Mouse (Mus musculus) bone marrow macrophage, adult 2 months (primary cell): ENCODE measurements around the gene Cdc14a.

Source experiments
- CTCF ChIP-seq: IDR thresholded peaks from 2 replicates; pipeline ENCODE4 v1.5.1; 2012; ENCODE audit warnings: low read depth, mild to moderate bottlenecking, low read length, moderate library complexity
- POLR2A ChIP-seq: IDR thresholded peaks from 2 replicates; pipeline ENCODE4 v1.6.1; 2012; ENCODE audit warnings: mild to moderate bottlenecking, low read depth, low read length, borderline replicate concordance

DNA sequence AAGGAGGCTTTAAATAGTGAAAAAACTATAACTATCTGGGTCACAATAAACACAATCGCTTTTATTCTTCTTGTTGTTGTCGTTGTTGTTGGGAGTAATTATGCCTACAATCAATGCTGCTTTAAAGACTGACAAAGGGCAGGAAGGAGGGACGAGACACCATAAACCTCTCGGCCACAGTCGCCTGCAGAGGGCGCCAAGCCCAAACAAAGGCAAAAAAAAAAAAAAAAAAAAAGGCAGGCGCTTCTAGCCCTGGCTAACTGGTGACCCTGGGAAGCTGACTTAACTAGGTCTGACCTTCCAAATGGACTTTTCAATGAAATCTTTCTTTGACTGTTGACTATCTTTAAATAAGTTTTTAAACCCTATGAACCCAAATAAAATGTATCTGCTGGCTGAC, 90.6 kb downstream of the Cdc14a start:
- TF ChIP-seq POLR2A (no peak), CTCF (peak; percentile 60)
